Mouse (Mus musculus) neural tube, embryonic 11.5 days (tissue): Measurements from ENCODE around the gene Gimap7. TPM values are rescaled to one million over a fixed set of nuclear protein-coding genes. Genes with fewer than 3 reads are reported as not detected.

Source experiments
- ATAC-seq: fragments of 200-750 bp; cut with Nextera tagmentation; 2 replicates; pipeline ENCODE4 v1.8.0; 2017; ENCODE audit warnings: moderate number of reproducible peaks, mild to moderate bottlenecking, moderate TSS enrichment, moderate library complexity; ENCODE audit not compliant: insufficient read depth, low FRiP score, low TSS enrichment
- DNase-seq: peaks from one replicate; pipeline ENCODE4 v3.0.0-alpha.2; 2015; ENCODE audit warnings: low spot score
- H3K27ac ChIP-seq: fragments of 300-500 bp; sonication (generic); 2 replicates; pipeline ENCODE4 v1.5.1; 2014; ENCODE audit warnings: low read depth, mild to moderate bottlenecking, low read length
- H3K27me3 ChIP-seq: fragments of 300-500 bp; sonication (generic); 2 replicates; pipeline ENCODE4 v1.6.1; 2014; ENCODE audit warnings: mild to moderate bottlenecking, low read length, mixed read lengths; ENCODE audit not compliant: control insufficient read depth, insufficient read depth
- H3K36me3 ChIP-seq: fragments of 300-500 bp; sonication (generic); 2 replicates; pipeline ENCODE4 v1.6.1; 2014; ENCODE audit warnings: mild to moderate bottlenecking, low read length, moderate library complexity, mixed read lengths; ENCODE audit not compliant: control insufficient read depth, insufficient read depth
- H3K4me1 ChIP-seq: fragments of 300-500 bp; sonication (generic); 2 replicates; pipeline ENCODE4 v1.6.1; 2014; ENCODE audit warnings: low read length, mixed read lengths; ENCODE audit not compliant: control insufficient read depth, insufficient read depth
- H3K4me2 ChIP-seq: fragments of 300-500 bp; sonication (generic); 2 replicates; pipeline ENCODE4 v1.6.1; 2014; ENCODE audit warnings: low read depth, mild to moderate bottlenecking, moderate library complexity
- H3K4me3 ChIP-seq: fragments of 300-500 bp; sonication (generic); 2 replicates; pipeline ENCODE4 v1.5.1; 2014; ENCODE audit warnings: low read depth, low read length
- H3K9ac ChIP-seq: fragments of 300-500 bp; sonication (generic); 2 replicates; pipeline ENCODE4 v1.6.1; 2014; ENCODE audit warnings: mild to moderate bottlenecking, low read length
- H3K9me3 ChIP-seq: fragments of 300-500 bp; sonication (generic); 2 replicates; pipeline ENCODE4 v1.6.1; 2016; ENCODE audit warnings: low read length; ENCODE audit not compliant: control insufficient read depth
- WGBS: fragments of 180-500 bp; shearing (Covaris S2); extraction: QIAGEN DNeasy Blood & Tissue Kit; methylation state at CpG from one replicate; pipeline ENCODE4 v1.1.7; 2014; 5-methylcytosine and 5-hydroxymethylcytosine counted together
- polyA plus RNA-seq: library from polyadenylated mRNA; unstranded; fragments of >200 nt; fragmentation: Nextera tagmentation; extraction: Ambion mirVana; gene quantifications from 2 replicates; pipeline ENCODE4 v1.2.1, GENCODE M21; 2014

Gimap7 gene
- polyA plus RNA-seq: not detected in 2 replicates

GRCm38 (mm10) chr6:48718455-48718854 is at the start of gene Gimap7, which contains the start of gene Gm28053:
Gene Gimap7 (plus strand): TSS chr6:48718621.
Gene Gm28053 (plus strand): TSS chr6:48718607.
- no peak within 1 kb of the TSS for H3K27ac ChIP-seq
- H3K9ac ChIP-seq: no peak within 1 kb of the TSS
- no peaks in the 10 kb centered on the region for H3K9me3 ChIP-seq
- ATAC-seq (no peak), DNase-seq (no peak)
- 69% methylated on average over 2 of the region's 2 CpGs for WGBS
- no peak within 1 kb of the TSS for H3K4me2 ChIP-seq
- H3K27me3 ChIP-seq: no peaks in the 10 kb centered on the region
- no peak within 1 kb of the TSS for H3K4me3 ChIP-seq
- H3K36me3 ChIP-seq: no peaks in the 10 kb centered on the region
- no peaks in the 10 kb centered on the region for H3K4me1 ChIP-seq

GRCm38 (mm10) chr6:48669446-48669969 is 48.9 kb upstream of the Gimap7 start:
- no peak for ATAC-seq
- DNase-seq: no peak
- Histone ChIP-seq H3K27me3 (no peaks in the 10 kb centered on the region), H3K9ac (no peak overlapping the region), H3K4me1 (no peaks in the 10 kb centered on the region), H3K4me2 (no peak overlapping the region), H3K27ac (no peak overlapping the region), H3K4me3 (no peak overlapping the region), H3K9me3 (no peaks in the 10 kb centered on the region), H3K36me3 (no peaks in the 10 kb centered on the region)
- WGBS: 78% methylated on average over 2 of the region's 2 CpGs

- DNase-seq: no peak
- H3K27ac ChIP-seq: no peak overlapping the region
- WGBS: 94% methylated on average over 9 of the region's 9 CpGs
- no peak overlapping the region for H3K4me2 ChIP-seq
- no peak overlapping the region for H3K4me3 ChIP-seq
- H3K9ac ChIP-seq: no peak overlapping the region
- H3K9me3 ChIP-seq: no peaks in the 10 kb centered on the region
- H3K36me3 ChIP-seq: no peaks in the 10 kb centered on the region
- no peak for ATAC-seq
- no peaks in the 10 kb centered on the region for H3K27me3 ChIP-seq
- H3K4me1 ChIP-seq: no peaks in the 10 kb centered on the region
Measured at GRCm38 (mm10) chr6:48674291-48675058, 43.9 kb upstream of the Gimap7 start.

- H3K27ac ChIP-seq: no peak overlapping the region
- ATAC-seq (no peak), DNase-seq (no peak)
- H3K36me3 ChIP-seq: no peaks in the 10 kb centered on the region
- no peaks in the 10 kb centered on the region for H3K4me1 ChIP-seq
- 54% methylated on average over 10 of the region's 10 CpGs for WGBS
- no peak overlapping the region for H3K4me3 ChIP-seq
- no peak overlapping the region for H3K9ac ChIP-seq
- H3K27me3 ChIP-seq: no peaks in the 10 kb centered on the region
- no peaks in the 10 kb centered on the region for H3K9me3 ChIP-seq
- H3K4me2 ChIP-seq: no peak overlapping the region
Measured at GRCm38 (mm10) chr6:48675400-48675930, 43.0 kb upstream of the Gimap7 start.

GRCm38 (mm10) chr6:48675931-48676859 is 42.2 kb upstream of the Gimap7 start, which contains the start of gene Gimap9:
Gene Gimap9 (plus strand): TSS chr6:48676129.
- H3K4me2 ChIP-seq: 0 out of 2 replicates have a peak within 1 kb of the TSS, but pooled peaks have one; percentile 8
- 30% methylated on average over 13 of the region's 13 CpGs for WGBS
- no peaks in the 10 kb centered on the region for H3K4me1 ChIP-seq
- H3K27me3 ChIP-seq: no peaks in the 10 kb centered on the region
- no peaks in the 10 kb centered on the region for H3K9me3 ChIP-seq
- H3K36me3 ChIP-seq: no peaks in the 10 kb centered on the region
- no peak within 1 kb of the TSS for H3K9ac ChIP-seq
- ATAC-seq (no peak), DNase-seq (peak; percentile 11)
- H3K27ac ChIP-seq: no peak within 1 kb of the TSS
- H3K4me3 ChIP-seq: no peak within 1 kb of the TSS

GRCm38 (mm10) chr6:48676860-48677415 is 41.5 kb upstream of the Gimap7 start:
- WGBS: 84% methylated on average over 5 of the region's 5 CpGs
- no peak overlapping the region for H3K4me2 ChIP-seq

GRCm38 (mm10) chr6:48677492-48678345 is 40.7 kb upstream of the Gimap7 start:
- DNase-seq: no peak
- Histone ChIP-seq H3K9me3 (no peaks in the 10 kb centered on the region), H3K4me1 (no peaks in the 10 kb centered on the region), H3K9ac (no peak overlapping the region), H3K4me2 (no peak overlapping the region), H3K27ac (no peak overlapping the region), H3K36me3 (no peaks in the 10 kb centered on the region), H3K4me3 (no peak overlapping the region), H3K27me3 (no peaks in the 10 kb centered on the region)
- no peak for ATAC-seq
- whole genome bisulfite sequencing: 91% methylated on average over 17 of the region's 17 CpGs

More at GRCm38 (mm10) chr6:48676860-48677415, 41.5 kb upstream of the Gimap7 start:
- no peak overlapping the region for H3K9ac ChIP-seq
- no peaks in the 10 kb centered on the region for H3K4me1 ChIP-seq
- no peak overlapping the region for H3K4me3 ChIP-seq
- H3K36me3 ChIP-seq: no peaks in the 10 kb centered on the region
- DNase-seq (no peak), ATAC-seq (no peak)
- H3K9me3 ChIP-seq: no peaks in the 10 kb centered on the region
- H3K27me3 ChIP-seq: no peaks in the 10 kb centered on the region
- H3K27ac ChIP-seq: no peak overlapping the region
